Mouse (Mus musculus) lung, embryonic 15.5 days (tissue): ENCODE results near the gene Six3. TPM values are rescaled to one million over a fixed set of nuclear protein-coding genes. Genes with fewer than 3 reads are reported as not detected.
A peak's percentile ranks its signal among the peaks of the same experiment; 100 is the strongest.

Source experiments
- ATAC-seq: fragments of 200-750 bp; cut with Nextera tagmentation; 2 replicates; pipeline ENCODE4 v1.8.0; 2017; ENCODE audit warnings: moderate number of reproducible peaks, borderline replicate concordance; ENCODE audit not compliant: low FRiP score, low TSS enrichment; ENCODE audit errors: extremely low read depth
- H3K27ac ChIP-seq: fragments of 300-500 bp; sonication (generic); 2 replicates; pipeline ENCODE4 v1.5.1; 2015; ENCODE audit warnings: moderate library complexity, mild to moderate bottlenecking, inconsistent platforms
- H3K27me3 ChIP-seq: fragments of 300-500 bp; sonication (generic); 2 replicates; pipeline ENCODE4 v1.6.1; 2015; ENCODE audit warnings: inconsistent platforms
- H3K36me3 ChIP-seq: fragments of 300-500 bp; sonication (generic); 2 replicates; pipeline ENCODE4 v1.6.1; 2015; ENCODE audit warnings: inconsistent platforms
- H3K4me1 ChIP-seq: fragments of 300-500 bp; sonication (generic); 2 replicates; pipeline ENCODE4 v1.6.1; 2015; ENCODE audit warnings: inconsistent platforms
- H3K4me2 ChIP-seq: fragments of 300-500 bp; sonication (generic); 2 replicates; pipeline ENCODE4 v1.6.1; 2015; ENCODE audit warnings: inconsistent platforms, mild to moderate bottlenecking, moderate library complexity
- H3K4me3 ChIP-seq: fragments of 300-500 bp; sonication (generic); 2 replicates; pipeline ENCODE4 v1.5.1; 2015; ENCODE audit warnings: mild to moderate bottlenecking, inconsistent platforms
- H3K9ac ChIP-seq: fragments of 300-500 bp; sonication (generic); 2 replicates; pipeline ENCODE4 v1.6.1; 2015; ENCODE audit warnings: inconsistent platforms
- H3K9me3 ChIP-seq: fragments of 300-500 bp; sonication (generic); 2 replicates; pipeline ENCODE4 v1.6.1; 2016; ENCODE audit warnings: inconsistent platforms
- WGBS: fragments of 180-500 bp; shearing (Covaris S2); methylation state at CpG from one replicate; pipeline ENCODE4 v1.1.7; 2015; 5-methylcytosine and 5-hydroxymethylcytosine counted together
- polyA plus RNA-seq: library from polyadenylated mRNA; unstranded; fragments of >200 nt; fragmentation: Nextera tagmentation; extraction: Ambion mirVana; gene quantifications from 2 replicates; pipeline ENCODE4 v1.2.1, GENCODE M21; 2015

The Six3 gene
- polyA plus RNA-seq, 1 experiment from 2014 or later: not detected

DNA sequence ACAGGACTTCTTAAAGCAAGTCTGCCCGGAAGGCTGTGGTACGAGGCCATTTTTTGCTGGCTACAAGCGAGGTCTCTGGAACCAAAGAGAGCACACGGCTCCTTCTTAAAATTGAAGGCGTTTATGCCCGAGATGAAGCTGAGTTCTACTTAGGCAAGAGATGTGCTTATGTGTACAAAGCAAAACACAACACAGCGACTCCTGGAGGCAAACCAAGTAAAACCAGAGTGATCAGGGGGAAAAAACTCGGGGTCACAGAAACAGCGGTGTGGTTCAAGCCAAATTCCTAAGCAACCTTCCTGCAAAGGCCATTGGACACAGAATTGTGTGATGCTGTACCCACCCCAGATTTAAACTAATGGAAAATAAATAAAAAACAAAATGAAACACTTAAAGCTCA lies 13.9 kb upstream of the Six3 start:
- ATAC-seq: no peak
- no peaks in the 10 kb centered on the region for H3K4me1 ChIP-seq
- H3K36me3 ChIP-seq: no peaks in the 10 kb centered on the region
- no peak overlapping the region for H3K4me2 ChIP-seq
- H3K27ac ChIP-seq: no peak overlapping the region
- WGBS: 52% methylated on average over 9 of the region's 9 CpGs
- H3K9ac ChIP-seq: no peak overlapping the region
- H3K27me3 ChIP-seq: peaks cover 59% of the 10 kb centered on the region
- H3K4me3 ChIP-seq: no peak overlapping the region
- H3K9me3 ChIP-seq: no peaks in the 10 kb centered on the region

DNA sequence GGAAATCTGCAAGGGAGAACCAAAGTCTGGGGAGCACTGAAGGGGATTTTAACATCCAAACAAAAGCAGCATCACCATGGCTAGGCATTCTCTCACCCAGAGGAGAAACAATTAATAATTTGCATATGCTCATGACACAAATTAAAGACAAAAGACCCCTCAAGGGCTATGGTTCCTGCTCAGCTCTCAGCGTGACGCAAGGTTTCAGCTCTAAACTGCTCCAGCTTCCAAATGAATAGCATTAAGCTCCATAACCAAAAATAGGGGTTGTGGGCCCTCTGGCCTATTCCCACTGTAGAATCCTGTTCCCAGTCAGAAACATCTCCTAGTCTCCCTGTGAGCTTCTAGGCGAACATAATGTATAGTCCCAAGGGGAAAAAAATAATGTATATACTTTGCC lies 6.9 kb upstream of the Six3 start:
- H3K9me3 ChIP-seq: no peaks in the 10 kb centered on the region
- ATAC-seq: no peak
- peaks cover 88% of the 10 kb centered on the region for H3K27me3 ChIP-seq
- no peak overlapping the region for H3K4me2 ChIP-seq
- no peak overlapping the region for H3K27ac ChIP-seq
- no peak overlapping the region for H3K9ac ChIP-seq
- WGBS: 6% methylated on average over 3 of the region's 3 CpGs
- no peak overlapping the region for H3K4me3 ChIP-seq
- no peaks in the 10 kb centered on the region for H3K4me1 ChIP-seq
- H3K36me3 ChIP-seq: no peaks in the 10 kb centered on the region

DNA sequence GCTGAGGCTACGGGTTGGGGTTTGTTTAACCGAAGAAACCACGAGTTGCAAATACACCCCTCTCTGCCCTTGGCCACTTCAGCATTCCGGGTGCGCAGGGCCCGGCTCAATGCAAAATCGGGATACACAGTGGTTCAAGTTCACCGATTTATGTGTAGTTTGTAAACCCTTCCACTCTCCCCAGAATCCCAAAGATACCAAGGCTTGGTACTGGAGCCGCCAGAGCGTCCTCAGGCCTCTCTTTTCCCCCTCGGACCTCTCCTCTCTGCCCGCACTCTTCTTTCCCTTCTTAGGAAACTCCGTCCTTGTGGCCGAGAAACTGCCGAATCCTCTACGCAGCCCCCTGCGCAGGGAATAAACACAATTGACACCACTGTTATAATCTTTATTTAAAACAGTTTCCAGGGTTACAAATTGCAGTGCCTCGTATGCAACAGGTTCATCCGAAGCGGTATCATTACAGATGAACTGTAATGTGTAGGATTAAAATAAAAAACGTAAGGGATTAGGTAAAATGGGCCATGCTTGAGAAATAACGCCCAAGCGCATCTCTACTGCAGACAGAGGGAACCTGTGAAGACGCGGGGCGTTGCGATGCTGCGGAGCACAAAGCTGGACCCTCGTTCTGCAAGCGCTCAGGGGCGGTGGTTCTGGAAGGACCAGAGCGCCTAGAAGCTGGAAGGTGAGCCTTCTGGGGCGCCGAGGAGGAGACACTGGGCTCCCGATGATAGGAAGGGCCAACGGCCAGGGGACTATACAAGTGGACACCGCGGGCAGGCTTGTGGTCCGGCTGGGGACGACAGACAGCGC lies 5.6 kb upstream of the Six3 start:
- peaks cover 89% of the 10 kb centered on the region for H3K27me3 ChIP-seq
- H3K36me3 ChIP-seq: no peaks in the 10 kb centered on the region
- WGBS: 2% methylated on average over 41 of the region's 41 CpGs
- no peak overlapping the region for H3K4me3 ChIP-seq
- no peaks in the 10 kb centered on the region for H3K9me3 ChIP-seq
- H3K4me1 ChIP-seq: no peaks in the 10 kb centered on the region
- no peak overlapping the region for H3K27ac ChIP-seq
- no peak overlapping the region for H3K9ac ChIP-seq
- H3K4me2 ChIP-seq: no peak overlapping the region
- no peak for ATAC-seq

DNA sequence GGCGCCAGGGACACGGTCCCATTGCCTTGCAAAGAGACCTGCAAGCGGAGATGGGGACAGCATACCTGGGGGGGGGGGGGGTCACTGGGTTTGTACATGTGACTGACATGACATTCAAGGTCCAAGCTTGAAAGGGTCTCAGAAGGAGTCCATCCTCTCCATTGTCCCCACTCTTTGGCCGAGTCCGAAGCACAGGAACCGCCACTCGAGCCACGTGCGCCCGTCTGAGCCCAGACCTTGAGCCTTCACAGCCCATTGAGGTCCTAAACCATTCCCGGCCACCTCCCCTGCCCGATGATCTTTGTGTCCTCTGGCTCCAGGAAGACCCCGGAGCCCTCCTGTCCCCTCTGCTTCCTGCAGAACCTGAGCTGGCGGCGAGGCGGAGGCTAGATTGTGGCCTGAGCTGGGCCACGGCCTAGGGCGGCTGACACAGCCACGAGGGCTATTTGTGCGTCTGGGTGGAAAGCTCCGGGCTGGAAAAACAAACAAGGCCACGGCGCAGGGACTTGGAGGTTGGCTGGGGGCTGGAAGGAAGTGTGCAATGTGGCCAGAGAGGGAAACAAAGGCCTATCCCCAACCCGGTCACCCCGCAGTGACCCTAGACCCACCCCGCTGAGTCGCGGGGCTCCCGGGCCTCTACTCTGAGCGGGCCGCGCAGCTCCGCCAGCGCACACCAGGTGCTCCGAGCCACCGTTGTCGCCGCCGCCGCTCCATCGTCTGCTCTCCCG lies 4.9 kb upstream of the Six3 start:
- peaks cover 89% of the 10 kb centered on the region for H3K27me3 ChIP-seq
- under 1% methylated on average over 42 of the region's 42 CpGs for WGBS
- H3K27ac ChIP-seq: no peak overlapping the region
- H3K9ac ChIP-seq: no peak overlapping the region
- no peaks in the 10 kb centered on the region for H3K36me3 ChIP-seq
- no peaks in the 10 kb centered on the region for H3K4me1 ChIP-seq
- no peak overlapping the region for H3K4me3 ChIP-seq
- ATAC-seq: 0 out of 2 replicates have a peak, but pooled peaks have one; percentile 31
- no peak overlapping the region for H3K4me2 ChIP-seq
- H3K9me3 ChIP-seq: no peaks in the 10 kb centered on the region

DNA sequence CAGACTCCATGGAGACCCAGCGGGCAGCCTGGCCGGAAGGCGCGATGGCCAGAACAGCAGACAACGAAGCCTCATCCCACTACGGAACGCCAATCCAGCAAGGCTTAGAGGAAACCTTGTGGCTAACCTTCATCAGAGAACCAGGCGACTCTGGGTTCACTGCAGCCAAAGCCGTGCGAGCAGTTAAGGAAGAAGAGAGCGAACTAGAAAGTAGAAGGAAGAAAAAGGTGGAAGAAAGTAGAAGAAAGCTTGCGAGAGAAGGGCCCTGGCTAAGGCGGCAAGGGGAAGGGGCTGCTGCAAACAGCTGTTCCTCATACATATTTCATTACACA lies 4.3 kb upstream of the Six3 start:
- Histone ChIP-seq H3K4me2 (no peak overlapping the region), H3K9me3 (no peaks in the 10 kb centered on the region), H3K4me1 (no peaks in the 10 kb centered on the region), H3K27ac (no peak overlapping the region), H3K4me3 (no peak overlapping the region), H3K27me3 (peaks cover 92% of the 10 kb centered on the region), H3K9ac (no peak overlapping the region), H3K36me3 (no peaks in the 10 kb centered on the region)
- under 1% methylated on average over 13 of the region's 13 CpGs for whole genome bisulfite sequencing
- no peak for ATAC-seq

DNA sequence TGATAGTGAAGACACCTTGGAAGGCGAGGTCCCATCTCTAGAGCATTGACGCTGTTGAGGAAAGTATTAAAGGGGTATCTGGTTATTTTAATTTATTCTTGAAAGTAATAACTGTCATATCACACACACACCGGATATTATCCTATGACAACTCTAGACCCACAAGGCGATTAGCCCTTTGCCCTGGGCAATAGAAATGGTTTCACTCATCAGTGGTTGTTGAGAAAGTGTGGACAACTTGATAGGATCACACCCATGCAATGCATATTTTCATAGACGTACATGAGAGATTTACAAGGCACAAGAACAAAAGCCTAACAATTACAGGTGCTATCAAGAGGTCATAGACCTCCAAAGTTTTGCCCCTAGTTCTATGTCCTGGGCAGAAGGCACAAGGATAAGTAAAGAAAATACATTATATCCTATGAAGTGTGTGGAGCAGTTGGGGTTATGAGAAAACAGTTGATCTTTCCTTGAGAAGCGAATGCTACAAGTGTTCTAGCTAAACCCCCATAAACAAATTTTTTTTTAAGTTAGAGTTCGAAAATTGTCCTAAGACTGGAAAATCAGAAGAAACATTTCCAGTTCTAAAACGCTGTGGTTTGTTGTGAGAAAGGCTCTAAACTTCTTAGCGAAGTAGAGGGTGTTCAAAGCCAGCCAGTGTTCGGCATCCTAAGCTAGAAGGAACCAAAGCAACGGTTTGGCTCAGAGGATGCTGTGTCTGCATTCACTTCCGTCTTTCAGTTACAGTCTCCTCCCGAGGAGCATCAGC lies 3.6 kb upstream of the Six3 start:
- Histone ChIP-seq H3K9ac (no peak overlapping the region), H3K4me1 (no peaks in the 10 kb centered on the region), H3K27ac (no peak overlapping the region), H3K27me3 (peaks cover 93% of the 10 kb centered on the region), H3K9me3 (no peaks in the 10 kb centered on the region), H3K4me3 (no peak overlapping the region), H3K4me2 (no peak overlapping the region), H3K36me3 (no peaks in the 10 kb centered on the region)
- 6% methylated on average over 13 of the region's 13 CpGs for WGBS
- ATAC-seq: no peak

DNA sequence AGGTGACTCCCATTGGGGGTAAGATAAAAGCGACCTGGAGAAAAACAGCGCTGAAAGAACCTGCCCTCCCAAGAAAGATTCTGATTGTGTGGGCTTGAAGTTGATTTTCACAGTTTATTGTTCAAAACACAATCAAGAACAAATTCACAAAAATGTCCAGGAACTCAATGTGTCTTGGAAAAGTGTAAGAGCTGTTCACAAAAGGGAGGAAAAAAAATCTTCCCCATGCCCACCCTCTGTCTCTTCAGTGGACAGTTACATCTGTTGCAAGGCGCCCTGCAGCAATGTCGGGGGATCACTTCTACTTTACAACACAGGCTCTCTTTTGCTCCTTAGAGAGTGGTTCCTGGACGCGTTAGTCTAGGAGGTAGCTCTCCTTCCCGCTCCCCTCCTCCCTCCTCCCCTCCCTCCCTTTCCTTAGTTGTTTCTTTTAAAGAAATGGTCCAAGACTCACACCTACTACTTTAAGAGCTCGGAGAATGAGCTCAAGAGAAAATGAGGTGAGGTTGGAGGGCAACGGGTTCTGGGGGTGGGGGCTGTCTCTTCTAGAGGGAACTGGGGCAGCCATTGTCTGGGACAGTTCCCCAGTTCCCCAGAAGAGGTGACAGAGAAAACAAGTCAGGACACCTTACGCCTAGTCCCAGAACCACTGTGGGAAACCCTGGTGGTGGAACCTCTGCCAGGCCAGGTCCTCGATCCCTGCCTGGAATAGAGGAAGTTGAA lies 2.9 kb upstream of the Six3 start:
- Histone ChIP-seq H3K4me1 (no peaks in the 10 kb centered on the region), H3K9ac (no peak overlapping the region), H3K4me3 (no peak overlapping the region), H3K27me3 (peaks cover 93% of the 10 kb centered on the region), H3K27ac (no peak overlapping the region), H3K4me2 (no peak overlapping the region), H3K36me3 (no peaks in the 10 kb centered on the region), H3K9me3 (no peaks in the 10 kb centered on the region)
- ATAC-seq: no peak
- 2% methylated on average over 11 of the region's 11 CpGs for WGBS

DNA sequence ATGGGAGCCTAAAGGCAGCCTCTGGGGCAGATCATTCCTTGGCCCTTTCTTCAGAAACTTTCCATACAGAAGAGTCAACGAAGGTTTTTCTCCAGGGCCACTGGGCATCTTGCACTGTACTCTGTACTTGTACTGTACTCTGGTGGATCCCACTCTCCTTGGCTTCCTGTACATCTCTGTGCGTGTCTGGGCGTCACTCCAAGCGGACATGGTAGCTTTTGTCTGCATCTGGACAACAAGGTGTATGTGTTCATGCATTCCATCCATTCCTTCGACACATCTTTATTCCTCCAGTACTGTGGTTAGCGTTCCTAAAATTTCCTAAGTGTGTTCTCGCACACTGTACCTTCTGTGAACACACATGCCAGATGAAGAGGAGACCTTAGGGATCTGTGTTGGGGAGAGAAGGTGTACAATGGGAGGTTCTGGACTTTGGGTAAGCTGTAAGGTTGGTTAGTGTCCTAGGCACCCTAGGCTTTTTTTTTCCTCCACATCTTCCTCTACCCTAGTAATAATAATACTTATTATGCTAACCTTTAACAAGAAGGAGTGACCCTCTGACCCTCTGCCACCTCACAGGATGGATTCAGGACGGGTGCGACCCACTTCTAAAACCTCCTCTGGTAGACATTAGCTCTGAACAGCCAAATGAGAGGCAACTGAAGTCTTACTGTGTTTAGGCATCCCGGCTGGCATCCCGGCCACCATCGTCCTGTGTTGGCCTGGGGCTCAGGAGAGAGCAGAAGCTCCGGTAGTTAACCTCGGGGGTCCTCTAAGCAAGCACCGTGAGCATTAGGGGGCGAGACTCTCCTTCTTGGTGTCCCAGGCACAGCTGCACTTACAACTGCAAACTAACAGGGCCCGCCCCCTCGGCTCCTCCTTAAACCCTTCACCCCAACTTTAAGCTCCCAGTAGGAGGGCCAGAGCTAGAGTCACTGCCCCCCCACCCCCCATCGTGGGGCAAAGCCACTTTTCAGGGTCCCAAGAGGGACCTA lies 1.6 kb upstream of the Six3 start:
- no peaks in the 10 kb centered on the region for H3K9me3 ChIP-seq
- WGBS: 5% methylated on average over 19 of the region's 19 CpGs

DNA sequence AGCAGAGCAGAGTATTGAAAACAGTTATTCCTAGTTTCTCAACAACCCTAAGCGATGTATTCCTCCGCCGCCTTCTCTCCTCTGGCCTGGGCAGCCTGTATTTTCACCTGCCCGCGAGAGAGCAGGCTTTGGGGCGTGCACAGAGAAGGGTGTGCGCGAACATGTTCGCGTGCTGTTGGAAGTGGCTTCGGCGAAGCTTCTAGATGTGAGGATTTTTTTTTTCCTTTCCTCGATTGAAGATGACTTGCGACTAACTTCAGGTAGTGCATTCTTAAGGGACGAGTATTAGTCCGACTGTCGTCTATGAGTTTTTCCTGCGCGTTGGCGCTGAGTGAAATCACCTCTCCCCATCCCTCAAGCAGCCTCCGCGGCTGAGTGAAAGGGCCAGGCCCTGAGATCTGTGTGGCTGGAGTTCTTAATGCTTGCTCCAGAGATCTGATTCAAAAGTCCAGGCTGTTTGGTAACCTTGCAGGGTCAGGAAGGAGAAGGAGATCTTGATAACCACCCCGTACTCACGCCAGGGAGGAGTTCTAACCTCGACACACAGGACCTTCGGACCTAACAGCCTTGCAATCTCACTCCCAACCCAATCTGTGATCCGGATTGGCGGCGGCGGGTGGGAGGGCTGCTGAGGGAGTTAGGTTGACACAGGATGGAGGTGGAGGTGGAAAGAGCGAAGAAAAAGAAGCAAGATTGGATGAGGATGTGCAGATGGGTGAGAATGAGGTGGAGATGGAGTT lies 712 bp upstream of the Six3 start:
- H3K4me2 ChIP-seq: no peak overlapping the region
- no peak overlapping the region for H3K9ac ChIP-seq
- H3K36me3 ChIP-seq: no peaks in the 10 kb centered on the region
- no peak overlapping the region for H3K4me3 ChIP-seq
- under 1% methylated on average over 31 of the region's 31 CpGs for WGBS
- no peaks in the 10 kb centered on the region for H3K9me3 ChIP-seq
- no peak for ATAC-seq
- peaks cover 100% of the 10 kb centered on the region for H3K27me3 ChIP-seq
- H3K4me1 ChIP-seq: no peaks in the 10 kb centered on the region
- no peak overlapping the region for H3K27ac ChIP-seq

More for the DNA sequence above, 1.6 kb upstream of the Six3 start:
- H3K4me2 ChIP-seq: no peak overlapping the region
- H3K4me3 ChIP-seq: no peak overlapping the region
- H3K36me3 ChIP-seq: no peaks in the 10 kb centered on the region
- no peak overlapping the region for H3K27ac ChIP-seq
- peaks cover 96% of the 10 kb centered on the region for H3K27me3 ChIP-seq
- H3K4me1 ChIP-seq: no peaks in the 10 kb centered on the region
- ATAC-seq: no peak
- H3K9ac ChIP-seq: no peak overlapping the region

DNA sequence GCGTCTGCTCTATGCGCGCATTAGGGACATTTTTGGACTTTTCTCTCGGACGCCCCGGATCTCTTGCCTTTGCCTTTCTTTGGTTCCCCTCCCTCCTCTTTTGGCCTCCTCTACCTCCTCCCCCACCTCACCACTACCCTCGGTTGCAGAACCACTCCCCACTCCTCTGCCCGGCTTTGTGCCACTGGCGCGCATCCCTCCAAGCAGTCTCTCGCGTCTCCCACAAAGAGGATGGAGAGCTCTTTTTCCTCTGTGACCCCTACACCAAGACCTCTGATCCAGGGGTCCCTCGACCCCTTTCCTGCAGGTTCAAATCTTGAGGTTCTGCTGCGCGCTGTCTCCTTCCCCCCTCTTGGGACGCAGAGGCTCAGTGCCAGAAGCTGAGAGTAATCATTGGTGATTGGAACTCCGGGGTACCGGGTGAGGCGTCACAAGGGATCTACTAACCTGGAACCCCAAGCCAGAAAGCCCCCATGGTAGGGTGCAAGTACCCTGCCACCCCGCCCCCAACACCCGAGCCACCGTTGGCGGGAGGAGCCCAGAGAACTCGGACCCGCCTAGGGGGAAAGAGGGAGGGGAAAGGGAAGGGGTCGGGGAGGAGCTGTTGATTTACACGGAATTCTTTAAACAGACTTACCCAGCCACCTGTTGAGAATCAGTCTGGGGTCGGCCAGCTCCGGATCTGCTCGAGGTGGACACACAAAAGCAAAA lies 758 bp downstream of the Six3 start:
- no peaks in the 10 kb centered on the region for H3K36me3 ChIP-seq
- under 1% methylated on average over 27 of the region's 30 CpGs for WGBS
- H3K9me3 ChIP-seq: no peaks in the 10 kb centered on the region
- H3K4me3 ChIP-seq: no peak overlapping the region
- peaks cover 11% of the 10 kb centered on the region for H3K4me1 ChIP-seq
- ATAC-seq: no peak
- no peak overlapping the region for H3K27ac ChIP-seq
- no peak overlapping the region for H3K4me2 ChIP-seq
- peaks cover 100% of the 10 kb centered on the region for H3K27me3 ChIP-seq
- H3K9ac ChIP-seq: no peak overlapping the region
